Mouse (Mus musculus) neural tube, embryonic 15.5 days (tissue): ENCODE measurements at regions not wholly inside any gene's neighbourhood (a gene's known extent, or its start where the extent isn't known, plus 50 kb on each side); places are given as distances from the start of the nearest gene placed in this dataset.
A peak's percentile ranks its signal among the peaks of the same experiment; 100 is the strongest.

ENCODE experiments used
- ATAC-seq: fragments of 200-750 bp; cut with Nextera tagmentation; 2 replicates; pipeline ENCODE4 v1.8.0; 2017; ENCODE audit warnings: mild to moderate bottlenecking, moderate TSS enrichment, moderate library complexity; ENCODE audit not compliant: low FRiP score
- H3K27ac ChIP-seq: fragments of 300-500 bp; sonication (generic); replicated peaks from 2 replicates; pipeline ENCODE4 v1.5.1; 2015; ENCODE audit warnings: mild to moderate bottlenecking, inconsistent platforms
- H3K27me3 ChIP-seq: fragments of 300-500 bp; sonication (generic); replicated peaks from 2 replicates; pipeline ENCODE4 v1.6.1; 2015; ENCODE audit warnings: inconsistent platforms
- H3K36me3 ChIP-seq: fragments of 300-500 bp; sonication (generic); 2 replicates; pipeline ENCODE4 v1.6.1; 2015; ENCODE audit warnings: inconsistent platforms
- H3K4me1 ChIP-seq: fragments of 300-500 bp; sonication (generic); 2 replicates; pipeline ENCODE4 v1.6.1; 2015; ENCODE audit warnings: inconsistent platforms
- H3K4me2 ChIP-seq: fragments of 300-500 bp; sonication (generic); 2 replicates; pipeline ENCODE4 v1.6.1; 2015; ENCODE audit warnings: inconsistent platforms, mild to moderate bottlenecking, moderate library complexity
- H3K4me3 ChIP-seq: fragments of 300-500 bp; sonication (generic); replicated peaks from 2 replicates; pipeline ENCODE4 v1.5.1; 2015; ENCODE audit warnings: mild to moderate bottlenecking, inconsistent platforms
- H3K9ac ChIP-seq: fragments of 300-500 bp; sonication (generic); replicated peaks from 2 replicates; pipeline ENCODE4 v1.6.1; 2015; ENCODE audit warnings: mild to moderate bottlenecking, inconsistent platforms
- H3K9me3 ChIP-seq: fragments of 300-500 bp; sonication (generic); replicated peaks from 2 replicates; pipeline ENCODE4 v1.6.1; 2016; ENCODE audit warnings: inconsistent platforms
- WGBS: fragments of 180-500 bp; shearing (Covaris S2); methylation state at CpG from one replicate; pipeline ENCODE4 v1.1.7; 2015; ENCODE audit warnings: mixed read lengths; 5-methylcytosine and 5-hydroxymethylcytosine counted together

DNA sequence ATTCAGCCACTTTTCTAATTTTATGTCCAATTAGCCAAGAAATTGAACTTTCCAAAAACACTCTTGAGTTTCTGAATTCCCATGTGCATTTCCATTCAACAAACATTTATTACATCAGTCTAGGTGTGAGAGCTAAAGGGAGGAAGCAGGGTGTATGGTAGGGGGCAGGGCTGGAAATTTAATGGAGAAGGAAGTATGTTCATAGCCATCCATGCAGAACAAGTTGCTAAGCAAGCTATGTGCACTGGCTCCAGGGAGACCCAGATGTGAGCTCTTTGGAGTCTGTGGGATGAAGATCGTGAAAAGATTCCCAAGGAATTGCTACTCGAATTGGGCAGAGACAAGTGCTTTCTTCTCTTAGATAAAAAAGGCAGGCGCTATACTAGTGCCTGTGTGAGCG is 388.2 kb upstream of the Fam92a start:
- ATAC-seq = no peak
- WGBS = 71% methylated on average over 4 of the region's 4 CpGs

GRCm38 (mm10) chr4:12557105-12557504 is 385.3 kb upstream of the Fam92a start:
- no peaks in the 10 kb centered on the region for H3K36me3 ChIP-seq
- H3K4me2 ChIP-seq = no peak overlapping the region
- no peak overlapping the region for H3K4me3 ChIP-seq
- H3K27ac ChIP-seq = no peak overlapping the region
- no peak for ATAC-seq
- WGBS = 85% methylated on average over 2 of the region's 2 CpGs
- no peaks in the 10 kb centered on the region for H3K4me1 ChIP-seq
- no peaks in the 10 kb centered on the region for H3K9me3 ChIP-seq
- H3K9ac ChIP-seq = no peak overlapping the region
- no peaks in the 10 kb centered on the region for H3K27me3 ChIP-seq

More for the DNA sequence above, 388.2 kb upstream of the Fam92a start:
- Histone ChIP-seq H3K27me3 (no peaks in the 10 kb centered on the region), H3K4me2 (no peak overlapping the region), H3K27ac (no peak overlapping the region), H3K4me3 (no peak overlapping the region), H3K9ac (no peak overlapping the region), H3K9me3 (no peaks in the 10 kb centered on the region), H3K36me3 (no peaks in the 10 kb centered on the region), H3K4me1 (no peaks in the 10 kb centered on the region)

DNA sequence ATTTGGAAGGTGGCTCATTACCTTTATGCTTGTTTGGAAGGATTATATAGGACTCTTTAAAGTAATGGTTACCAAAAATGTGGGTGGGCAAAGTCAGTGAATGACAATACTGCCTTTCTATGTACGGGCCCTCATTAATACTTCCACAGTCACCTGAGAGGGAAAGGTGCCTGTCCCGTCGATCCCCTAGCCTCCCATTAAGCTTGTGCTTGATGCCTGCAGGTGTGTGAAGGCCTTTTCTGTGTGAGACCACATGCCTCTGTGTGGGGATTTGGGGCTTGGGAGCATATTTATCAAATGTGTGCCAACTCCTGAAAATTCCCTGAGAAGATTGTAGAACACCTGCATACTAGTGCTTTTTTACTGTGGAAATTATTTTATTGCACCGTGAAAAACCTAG is 377.4 kb upstream of the Fam92a start:
- Histone ChIP-seq H3K9ac (no peak overlapping the region), H3K4me1 (no peaks in the 10 kb centered on the region), H3K27me3 (no peaks in the 10 kb centered on the region), H3K4me2 (no peak overlapping the region), H3K4me3 (no peak overlapping the region), H3K27ac (no peak overlapping the region), H3K9me3 (no peaks in the 10 kb centered on the region), H3K36me3 (no peaks in the 10 kb centered on the region)
- ATAC-seq = no peak
- WGBS = 89% methylated on average over 4 of the region's 4 CpGs

GRCm38 (mm10) chr4:12543906-12544305 is 372.1 kb upstream of the Fam92a start:
- Histone ChIP-seq H3K27me3 (no peaks in the 10 kb centered on the region), H3K36me3 (no peaks in the 10 kb centered on the region), H3K27ac (no peak overlapping the region), H3K4me3 (no peak overlapping the region), H3K9ac (no peak overlapping the region), H3K9me3 (no peaks in the 10 kb centered on the region), H3K4me2 (no peak overlapping the region), H3K4me1 (peaks cover 8% of the 10 kb centered on the region)
- no peak for ATAC-seq
- 54% methylated on average over 2 of the region's 2 CpGs for WGBS

GRCm38 (mm10) chr4:12541508-12541907 is 369.7 kb upstream of the Fam92a start:
- Histone ChIP-seq H3K27me3 (no peaks in the 10 kb centered on the region), H3K9ac (no peak overlapping the region), H3K4me1 (peaks cover 22% of the 10 kb centered on the region), H3K4me3 (no peak overlapping the region), H3K4me2 (no peak overlapping the region), H3K27ac (no peak overlapping the region), H3K36me3 (no peaks in the 10 kb centered on the region), H3K9me3 (no peaks in the 10 kb centered on the region)
- 74% methylated on average over 1 of the region's 1 CpGs for WGBS
- ATAC-seq = no peak

GRCm38 (mm10) chr4:12539184-12539791 is 367.5 kb upstream of the Fam92a start:
- H3K36me3 ChIP-seq = no peaks in the 10 kb centered on the region
- peak overlapping the region; percentile 11; the same call in 1 of the 2 replicates for H3K4me3 ChIP-seq
- H3K9ac ChIP-seq = peak overlapping the region; percentile 36; the same call in 1 of the 2 replicates
- peak overlapping the region; percentile 86 for H3K27ac ChIP-seq
- no peaks in the 10 kb centered on the region for H3K27me3 ChIP-seq
- WGBS = 20% methylated on average over 4 of the region's 4 CpGs
- H3K4me1 ChIP-seq = peaks cover 28% of the 10 kb centered on the region
- ATAC-seq = peak; percentile 48; the same call in 1 of the 2 replicates
- H3K4me2 ChIP-seq = peak overlapping the region; percentile 51
- no peaks in the 10 kb centered on the region for H3K9me3 ChIP-seq

DNA sequence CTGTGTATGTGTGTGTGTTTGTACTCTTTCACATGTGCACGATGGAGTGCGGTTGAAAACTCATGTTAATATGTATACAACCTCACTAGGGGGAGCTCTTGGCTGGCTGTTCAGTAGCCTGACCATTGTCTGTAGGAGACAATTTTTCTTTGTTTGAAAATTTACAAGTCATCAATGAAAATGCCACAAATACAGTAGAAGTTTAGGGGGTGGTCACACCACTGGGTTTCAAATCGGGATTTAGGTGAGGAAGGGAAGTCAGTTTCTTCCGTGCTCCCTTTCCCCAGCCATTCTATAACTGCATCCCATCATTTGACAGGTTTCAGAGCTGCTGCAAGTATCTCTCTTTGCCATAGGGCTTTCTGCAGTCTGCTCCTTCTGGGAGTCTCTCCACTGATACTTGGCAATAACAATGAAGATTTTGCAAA is 366.9 kb upstream of the Fam92a start:
- H3K4me1 ChIP-seq = peaks cover 31% of the 10 kb centered on the region
- H3K27ac ChIP-seq = peak overlapping the region; percentile 86
- 4% methylated on average over 4 of the region's 4 CpGs for WGBS
- no peaks in the 10 kb centered on the region for H3K27me3 ChIP-seq
- peak overlapping the region; percentile 51 for H3K4me2 ChIP-seq
- H3K9me3 ChIP-seq = no peaks in the 10 kb centered on the region
- peak overlapping the region; percentile 36; the same call in 1 of the 2 replicates for H3K9ac ChIP-seq
- peak overlapping the region; percentile 11; the same call in 1 of the 2 replicates for H3K4me3 ChIP-seq
- no peaks in the 10 kb centered on the region for H3K36me3 ChIP-seq
- ATAC-seq = peak; percentile 91

GRCm38 (mm10) chr4:12538043-12538442 is 366.2 kb upstream of the Fam92a start:
- no peak overlapping the region for H3K4me3 ChIP-seq
- no peaks in the 10 kb centered on the region for H3K27me3 ChIP-seq
- H3K9me3 ChIP-seq = no peaks in the 10 kb centered on the region
- no peaks in the 10 kb centered on the region for H3K36me3 ChIP-seq
- H3K4me2 ChIP-seq = peak overlapping the region; percentile 13; the same call in 1 of the 2 replicates
- no peak overlapping the region for H3K9ac ChIP-seq
- 32% methylated on average over 5 of the region's 5 CpGs for WGBS
- H3K4me1 ChIP-seq = peaks cover 31% of the 10 kb centered on the region
- peak; percentile 43; the same call in 1 of the 2 replicates for ATAC-seq
- peak overlapping the region; percentile 58; the same call in 1 of the 2 replicates for H3K27ac ChIP-seq

DNA sequence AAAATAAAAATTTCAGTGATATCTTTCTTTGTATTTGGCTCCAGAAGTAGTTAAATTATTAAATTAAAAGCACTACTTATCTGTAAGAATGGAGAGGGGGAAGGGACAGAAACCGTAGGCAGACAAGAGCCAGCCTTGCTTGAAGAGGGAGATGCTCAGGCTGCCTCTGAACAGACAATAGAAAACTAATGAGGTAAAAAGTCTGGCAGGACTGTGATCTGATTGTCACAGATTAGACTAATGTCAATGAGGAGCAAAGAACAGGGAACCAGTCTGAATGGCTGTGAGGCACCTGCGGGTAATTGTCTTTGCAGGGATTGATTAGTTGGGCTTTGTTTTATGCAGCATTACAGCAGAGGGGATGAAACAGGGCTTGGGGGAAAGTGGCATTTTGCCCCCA is 362.3 kb upstream of the Fam92a start:
- no peak for ATAC-seq
- no peak overlapping the region for H3K4me2 ChIP-seq
- 13% methylated on average over 2 of the region's 2 CpGs for WGBS

DNA sequence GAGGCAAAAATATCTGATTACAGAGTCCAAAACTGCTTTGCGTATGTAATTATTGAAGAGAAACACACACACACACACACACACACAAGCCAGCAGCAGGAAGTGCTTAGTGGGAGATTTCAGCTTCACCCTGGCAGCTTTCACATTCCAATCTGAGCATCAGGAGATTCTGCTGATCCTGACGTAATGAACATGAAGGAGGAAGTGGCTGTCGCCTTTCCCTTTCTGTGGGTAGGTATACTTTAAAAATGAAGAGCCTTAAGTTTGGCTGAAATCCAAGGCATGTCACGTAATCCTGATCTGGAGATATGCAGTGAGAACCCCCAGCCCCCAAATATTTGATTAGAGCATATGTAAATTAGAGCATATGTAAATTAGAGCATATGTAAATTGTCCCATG is 361.1 kb upstream of the Fam92a start:
- no peak overlapping the region for H3K27ac ChIP-seq
- H3K9me3 ChIP-seq = no peaks in the 10 kb centered on the region
- H3K4me2 ChIP-seq = no peak overlapping the region
- ATAC-seq = no peak
- H3K4me1 ChIP-seq = peaks cover 16% of the 10 kb centered on the region
- 51% methylated on average over 4 of the region's 4 CpGs for WGBS
- no peaks in the 10 kb centered on the region for H3K27me3 ChIP-seq
- H3K4me3 ChIP-seq = no peak overlapping the region
- H3K9ac ChIP-seq = no peak overlapping the region
- H3K36me3 ChIP-seq = no peaks in the 10 kb centered on the region

More for the DNA sequence above, 362.3 kb upstream of the Fam92a start:
- Histone ChIP-seq H3K27ac (peak overlapping the region; percentile 68), H3K4me3 (no peak overlapping the region), H3K4me1 (peaks cover 25% of the 10 kb centered on the region), H3K9me3 (no peaks in the 10 kb centered on the region), H3K36me3 (no peaks in the 10 kb centered on the region), H3K27me3 (no peaks in the 10 kb centered on the region), H3K9ac (no peak overlapping the region)

GRCm38 (mm10) chr4:12522358-12522757 is 350.5 kb upstream of the Fam92a start:
- Histone ChIP-seq H3K4me3 (no peak overlapping the region), H3K27ac (no peak overlapping the region), H3K9me3 (no peaks in the 10 kb centered on the region), H3K4me2 (no peak overlapping the region), H3K27me3 (no peaks in the 10 kb centered on the region), H3K4me1 (no peaks in the 10 kb centered on the region), H3K36me3 (no peaks in the 10 kb centered on the region), H3K9ac (no peak overlapping the region)
- no peak for ATAC-seq
- WGBS = 58% methylated on average over 7 of the region's 7 CpGs

DNA sequence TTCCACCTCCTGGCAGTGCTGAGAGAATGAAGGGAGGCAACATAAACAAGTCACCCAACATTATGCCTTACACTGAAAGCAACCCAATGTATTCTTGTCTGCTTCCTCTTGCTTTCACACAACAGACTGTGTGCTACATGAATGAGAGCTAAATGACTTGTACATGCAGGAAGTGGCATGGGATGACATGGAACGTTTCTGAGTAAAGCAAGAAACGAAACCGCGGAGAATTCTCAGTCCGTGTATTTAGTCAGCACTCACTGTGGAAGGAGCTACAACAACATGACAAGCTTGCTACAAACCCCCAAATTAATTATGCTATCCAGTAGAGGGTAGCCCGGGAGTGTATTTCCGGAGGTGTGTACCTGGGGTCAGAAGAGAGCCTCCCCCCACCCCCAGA is 349.4 kb upstream of the Fam92a start:
- H3K36me3 ChIP-seq = no peaks in the 10 kb centered on the region
- no peak for ATAC-seq
- no peak overlapping the region for H3K27ac ChIP-seq
- H3K4me3 ChIP-seq = no peak overlapping the region
- no peaks in the 10 kb centered on the region for H3K27me3 ChIP-seq
- no peak overlapping the region for H3K9ac ChIP-seq
- no peaks in the 10 kb centered on the region for H3K9me3 ChIP-seq
- H3K4me1 ChIP-seq = peaks cover 3% of the 10 kb centered on the region; the same call in 1 of the 2 replicates
- WGBS = 96% methylated on average over 7 of the region's 7 CpGs
- H3K4me2 ChIP-seq = no peak overlapping the region
